Mouse (Mus musculus) E14TG2a.4 (cell line): Measurements from ENCODE around the gene Slc35f4.

Experiments used
- CTCF ChIP-seq: conservative IDR thresholded peaks from 2 replicates; pipeline ENCODE4 v1.5.1; 2014; ENCODE audit warnings: low read length
- NANOG ChIP-seq: IDR thresholded peaks from 2 replicates; pipeline ENCODE4 v1.6.1; 2014; ENCODE audit warnings: borderline replicate concordance, low read length, mixed read lengths
- POU5F1 ChIP-seq: IDR thresholded peaks from 2 replicates; pipeline ENCODE4 v1.6.1; 2014; ENCODE audit warnings: low read length, borderline replicate concordance

GRCm38 (mm10) chr14:49293802-49294449 lies 231.9 kb downstream of the Slc35f4 start:
- TF ChIP-seq CTCF, result no peak
- no peak for TF ChIP-seq NANOG
- no peak for TF ChIP-seq POU5F1
